Mouse (Mus musculus) embryo, embryonic 11.5 days (tissue): ENCODE measurements around the gene Col3a1.

Source experiments
- DNase-seq: peaks from one replicate; pipeline ENCODE4 v3.0.0-alpha.2; 2012; ENCODE audit warnings: low read depth, low spot score

Col3a1 gene

GRCm38 (mm10) chr1:45311388-45311787, at the start of gene Col3a1:
TSS of gene Col3a1 (plus strand) at chr1:45311538.
- no peak for DNase-seq

DNA sequence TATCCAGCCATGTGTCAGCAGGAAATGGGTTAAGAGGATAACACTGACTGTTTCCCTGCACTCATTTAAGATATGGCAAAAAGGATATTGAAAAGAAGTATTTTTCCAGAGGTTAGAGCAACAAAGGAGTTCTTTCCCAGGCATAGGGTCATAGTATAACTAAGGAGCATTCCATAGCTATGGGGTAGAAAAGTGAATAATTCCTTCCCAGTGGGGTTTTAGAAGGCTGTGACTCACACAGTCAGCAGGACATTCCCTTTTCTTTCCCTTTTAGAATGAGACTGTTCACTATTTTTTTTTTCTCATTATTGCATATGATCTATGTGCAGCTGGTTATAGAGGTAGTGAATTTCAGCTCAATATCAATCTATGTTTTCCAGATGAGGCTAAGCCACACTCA, 41.9 kb upstream of the Col3a1 start:
- no peak for DNase-seq

DNA sequence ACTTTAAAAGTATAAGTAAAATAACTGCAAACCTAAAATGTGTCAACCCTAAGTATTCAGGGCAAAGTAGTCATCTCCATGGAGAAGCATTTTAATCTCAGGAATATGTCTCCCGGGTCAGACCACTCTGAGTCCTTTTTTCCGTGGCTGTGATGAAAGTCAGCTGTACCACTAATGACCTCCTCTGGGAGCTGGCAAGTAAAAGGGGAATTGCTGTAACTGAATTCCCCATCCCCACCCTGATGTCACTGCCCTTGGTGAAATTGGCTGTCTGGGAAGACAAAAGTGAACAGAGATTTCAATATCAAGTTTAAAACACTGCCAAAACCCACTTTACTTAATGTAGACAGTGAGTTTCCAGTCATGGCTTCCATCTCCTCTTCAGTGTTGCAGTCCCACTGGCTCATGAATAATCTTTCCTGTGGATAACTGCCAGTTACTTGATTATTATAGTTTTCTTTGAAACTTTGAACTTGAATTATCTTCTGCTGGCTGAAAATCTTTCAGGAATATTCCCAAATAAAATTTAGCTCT, 35.3 kb upstream of the Col3a1 start:
- DNase-seq, result no peak

DNA sequence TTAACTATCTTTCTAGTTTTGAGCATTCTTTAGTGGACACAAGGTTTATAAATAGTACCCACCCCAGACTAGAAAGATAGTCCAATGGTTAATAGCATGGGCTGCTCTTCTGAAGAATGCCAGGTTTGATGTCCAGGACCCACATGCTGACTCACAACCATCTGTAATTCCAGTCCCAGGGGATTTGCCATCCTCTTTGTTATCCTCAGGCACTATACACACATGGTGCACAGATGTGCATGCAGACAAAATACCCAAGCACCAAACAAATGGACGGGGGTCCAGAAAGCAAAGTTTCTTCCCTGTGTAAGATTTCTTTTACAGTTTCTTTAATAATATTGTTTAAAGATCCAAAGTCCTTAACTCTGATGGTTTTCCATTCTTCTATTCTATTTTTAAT, 23.4 kb upstream of the Col3a1 start:
- no peak for DNase-seq

- no peak for DNase-seq
Measured at GRCm38 (mm10) chr1:45290037-45290436, 21.3 kb upstream of the Col3a1 start.

- no peak for DNase-seq
Measured at GRCm38 (mm10) chr1:45299394-45300119, 11.8 kb upstream of the Col3a1 start.

- DNase-seq, result no peak
Measured at GRCm38 (mm10) chr1:45304273-45304672, 7.1 kb upstream of the Col3a1 start.

GRCm38 (mm10) chr1:45309015-45309414, 2.3 kb upstream of the Col3a1 start:
- DNase-seq, result no peak

GRCm38 (mm10) chr1:45311962-45312361, 624 bp downstream of the Col3a1 start:
- DNase-seq, result no peak

- DNase-seq, result no peak
Measured at GRCm38 (mm10) chr1:45312870-45313269, 1.5 kb downstream of the Col3a1 start.

DNA sequence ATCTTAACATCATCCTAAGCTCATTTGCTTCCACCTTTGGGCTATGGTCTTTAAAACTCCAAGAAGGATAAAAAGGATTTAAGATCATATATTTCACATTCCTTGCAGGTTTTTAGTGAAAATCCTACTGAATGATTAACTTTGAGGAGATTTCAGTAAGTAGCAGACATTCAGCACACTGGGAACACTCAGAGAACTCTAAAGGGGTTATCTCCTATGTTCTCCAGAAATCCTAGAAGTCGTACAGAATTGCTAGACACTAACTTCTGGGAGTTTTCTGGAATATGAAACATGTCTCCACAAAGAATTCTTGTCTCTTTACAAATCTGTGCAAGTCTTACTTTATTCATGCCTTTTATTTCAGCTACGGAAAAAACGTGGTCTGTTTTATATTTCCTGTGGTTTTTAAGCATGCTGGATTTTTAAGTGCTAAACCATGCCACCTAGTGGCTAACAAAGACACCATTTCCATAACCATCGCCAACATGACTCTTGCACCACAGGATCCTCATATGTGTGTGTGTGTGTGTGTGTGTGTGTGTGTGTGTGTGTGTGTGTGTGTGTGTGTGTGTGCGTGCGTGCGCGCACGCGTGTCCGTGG, 2.5 kb downstream of the Col3a1 start:
- DNase-seq, result peak; percentile 56

DNA sequence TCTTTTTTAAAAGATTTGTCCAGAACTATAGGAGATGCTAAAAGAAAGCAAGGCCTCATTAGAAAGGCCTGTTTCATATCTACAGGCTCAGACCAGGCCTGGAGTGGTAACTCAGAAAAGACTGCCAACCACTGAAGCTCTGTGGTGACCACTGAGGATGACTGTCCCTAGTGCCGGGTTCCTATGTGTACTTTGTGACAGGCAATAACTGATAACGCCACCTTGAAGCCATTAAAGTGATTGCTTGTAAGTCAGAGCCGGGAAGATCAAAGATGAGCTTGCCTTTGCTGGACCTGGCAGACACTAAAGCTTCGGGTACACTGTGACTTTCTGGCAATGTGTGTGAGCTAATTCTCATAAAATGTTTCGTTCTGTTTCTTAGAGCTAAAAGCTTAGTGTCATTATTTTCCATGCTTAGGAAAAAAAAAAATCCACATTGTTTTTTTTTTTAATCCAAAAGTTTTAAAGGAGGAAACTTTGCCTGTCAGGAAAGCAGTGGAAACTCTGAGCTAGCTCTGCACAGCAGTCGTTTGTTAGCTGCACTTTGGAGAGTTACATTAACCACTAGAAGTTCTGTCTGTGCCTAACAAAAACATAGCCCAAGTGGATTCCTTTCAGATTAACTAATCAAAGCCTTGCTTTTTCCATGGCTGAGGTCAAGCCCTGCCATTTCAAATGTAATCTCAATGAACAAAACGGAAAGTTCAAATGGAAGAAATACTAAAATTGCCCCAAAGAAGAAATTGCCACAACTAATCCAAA, 4.6 kb downstream of the Col3a1 start:
- DNase-seq, result no peak

GRCm38 (mm10) chr1:45318241-45318640, 6.9 kb downstream of the Col3a1 start:
- DNase-seq, result no peak

- DNase-seq, result no peak
Measured at GRCm38 (mm10) chr1:45320861-45321260, 9.5 kb downstream of the Col3a1 start.

DNA sequence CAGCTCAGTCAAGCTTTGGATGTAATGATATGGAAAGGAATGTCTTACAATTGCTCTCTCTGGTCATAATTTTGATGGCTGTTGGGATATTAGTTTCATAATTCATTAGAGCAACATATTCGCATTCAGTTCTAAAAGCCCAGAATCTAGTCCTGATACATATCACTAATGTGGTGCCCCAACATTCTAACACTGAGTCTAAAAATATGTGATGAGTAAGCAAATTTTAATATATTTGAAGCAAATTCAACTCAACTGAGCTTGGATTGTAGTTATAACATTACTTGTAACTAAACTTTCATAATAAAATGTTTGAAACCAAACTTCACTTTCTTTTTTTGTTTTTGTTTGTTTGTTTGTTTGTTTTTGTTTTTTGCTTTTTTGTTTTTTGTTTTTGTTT, 17.8 kb downstream of the Col3a1 start:
- DNase-seq, result no peak

DNA sequence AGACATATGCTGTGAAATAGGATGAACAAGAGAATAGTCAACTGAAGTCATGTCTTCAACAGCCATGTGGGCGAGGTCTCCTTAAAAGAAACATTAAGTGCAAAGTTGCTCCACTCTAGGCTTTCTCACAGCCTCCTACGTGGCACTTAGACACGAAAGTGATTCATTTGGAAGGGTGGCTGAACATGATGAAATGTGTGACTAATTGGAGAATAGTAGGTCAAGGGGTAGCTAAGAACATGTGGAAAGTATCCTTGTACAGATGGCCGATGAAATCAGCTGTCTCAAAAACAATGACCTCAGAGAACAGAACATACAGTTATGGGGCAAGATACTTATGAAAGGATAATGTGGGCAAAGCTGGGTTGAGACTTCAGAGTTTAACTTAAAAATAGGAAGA, 44.6 kb downstream of the Col3a1 start:
- DNase-seq, result no peak

DNA sequence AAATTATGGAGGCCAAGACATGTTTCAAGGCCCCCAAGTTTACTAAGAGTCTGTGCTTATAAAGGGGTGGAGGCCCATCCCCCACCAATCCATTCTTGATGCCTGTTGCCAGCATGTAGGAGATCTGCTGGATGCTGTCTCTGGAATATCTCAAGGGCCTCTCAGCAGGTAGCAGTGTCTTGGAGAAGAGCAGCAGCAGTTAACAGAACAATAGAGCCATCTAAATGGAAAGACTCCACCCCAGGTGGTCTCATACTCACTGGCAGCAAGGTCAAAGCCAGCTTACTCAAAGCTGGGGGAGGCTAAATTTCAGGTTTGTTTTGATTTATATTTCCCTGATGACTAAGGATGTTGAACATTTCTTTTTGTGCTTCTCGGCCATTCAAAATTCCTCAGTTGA, 46.7 kb downstream of the Col3a1 start:
- no peak for DNase-seq

GRCm38 (mm10) chr1:45359147-45359546, 47.8 kb downstream of the Col3a1 start:
- DNase-seq, result no peak

DNA sequence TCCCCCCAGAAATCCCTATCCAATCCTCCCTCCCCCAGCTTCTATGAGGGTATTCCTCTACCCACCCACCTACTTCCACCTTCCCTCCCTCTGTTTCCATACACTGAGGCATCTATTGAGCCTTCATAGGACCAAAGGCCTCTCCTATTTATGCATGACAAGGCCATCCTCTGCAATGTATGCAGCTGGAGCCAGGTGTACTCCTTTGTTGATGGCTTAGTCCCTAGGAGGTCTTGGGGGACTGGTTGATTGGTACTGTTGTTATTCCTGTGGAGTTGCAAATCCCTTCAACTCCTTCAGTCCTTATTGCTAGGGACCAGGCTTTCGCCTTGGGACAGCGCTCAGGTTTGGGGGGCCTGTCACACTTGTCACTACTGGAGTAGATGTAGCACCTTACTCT, 48.3 kb downstream of the Col3a1 start:
- DNase-seq, result no peak

DNA sequence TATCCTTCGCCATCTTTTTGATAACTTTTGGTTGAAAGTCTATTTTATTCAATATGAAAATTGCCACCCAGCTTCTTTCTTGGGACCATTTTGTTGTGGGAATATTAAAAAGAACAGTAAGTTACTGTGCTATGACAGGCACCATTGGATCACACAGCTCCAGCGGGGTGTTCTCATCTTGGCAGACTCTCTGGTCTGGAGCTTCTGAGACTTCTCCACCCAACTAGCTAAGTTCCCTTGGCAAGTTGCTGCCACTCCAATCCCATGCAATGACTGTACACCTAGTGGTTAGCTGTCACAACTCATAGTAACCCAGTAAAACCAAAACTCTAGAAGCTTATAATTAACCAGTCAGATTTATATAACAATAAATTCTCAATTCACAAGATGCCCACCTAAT, 51.9 kb downstream of the Col3a1 start:
- no peak for DNase-seq

DNA sequence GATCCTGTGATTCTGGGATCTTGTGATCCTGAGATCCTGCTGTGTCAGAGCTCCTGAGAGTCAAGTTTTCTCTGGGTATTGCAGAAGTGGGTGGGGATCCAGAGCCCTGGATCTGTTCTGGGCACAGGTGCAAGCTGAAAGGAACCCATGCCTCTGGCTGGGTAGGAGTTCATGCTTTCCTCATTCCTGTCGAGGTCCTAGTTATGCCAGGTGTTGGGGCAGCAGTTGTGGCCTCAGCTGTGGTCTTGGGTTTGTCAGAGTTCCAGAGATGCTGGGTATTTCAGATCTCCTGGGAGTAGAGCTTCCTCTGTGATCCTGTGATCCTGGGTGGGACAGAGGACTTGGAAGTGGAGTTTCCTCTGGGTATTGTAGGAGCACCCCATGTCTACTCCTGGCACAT, 54.1 kb downstream of the Col3a1 start:
- no peak for DNase-seq

- no peak for DNase-seq
Measured at GRCm38 (mm10) chr1:45379992-45380690, 68.8 kb downstream of the Col3a1 start.
